Mouse (Mus musculus) common myeloid progenitor, adult 5-6 weeks (primary cell): ENCODE data around the gene Ttc30b. TPM values are rescaled to one million over a fixed set of nuclear protein-coding genes. Genes with fewer than 3 reads are reported as not detected.
A peak's percentile ranks its signal among the peaks of the same experiment; 100 is the strongest.
"Not testable (repeated sequence)": the region's sequence is repeated elsewhere in the genome, so short reads cannot be mapped to it uniquely, and the experiment has no call there.

Source experiments
- ATAC-seq: replicated peaks from 2 replicates; pipeline ENCODE4 v1.8.0; 2016; ENCODE audit warnings: low read depth, mild to moderate bottlenecking, moderate TSS enrichment, inconsistent platforms; ENCODE audit not compliant: poor library complexity, severe bottlenecking
- total RNA-seq: library from RNA; stranded (forward); fragments of 200-1000, 187-1606 nt; gene quantifications from 2 replicates; pipeline ENCODE4 v1.2.3, GENCODE M21; 2017

The Ttc30b gene
- 3.2 and 5.1 TPM in 2 replicates for total RNA-seq

DNA sequence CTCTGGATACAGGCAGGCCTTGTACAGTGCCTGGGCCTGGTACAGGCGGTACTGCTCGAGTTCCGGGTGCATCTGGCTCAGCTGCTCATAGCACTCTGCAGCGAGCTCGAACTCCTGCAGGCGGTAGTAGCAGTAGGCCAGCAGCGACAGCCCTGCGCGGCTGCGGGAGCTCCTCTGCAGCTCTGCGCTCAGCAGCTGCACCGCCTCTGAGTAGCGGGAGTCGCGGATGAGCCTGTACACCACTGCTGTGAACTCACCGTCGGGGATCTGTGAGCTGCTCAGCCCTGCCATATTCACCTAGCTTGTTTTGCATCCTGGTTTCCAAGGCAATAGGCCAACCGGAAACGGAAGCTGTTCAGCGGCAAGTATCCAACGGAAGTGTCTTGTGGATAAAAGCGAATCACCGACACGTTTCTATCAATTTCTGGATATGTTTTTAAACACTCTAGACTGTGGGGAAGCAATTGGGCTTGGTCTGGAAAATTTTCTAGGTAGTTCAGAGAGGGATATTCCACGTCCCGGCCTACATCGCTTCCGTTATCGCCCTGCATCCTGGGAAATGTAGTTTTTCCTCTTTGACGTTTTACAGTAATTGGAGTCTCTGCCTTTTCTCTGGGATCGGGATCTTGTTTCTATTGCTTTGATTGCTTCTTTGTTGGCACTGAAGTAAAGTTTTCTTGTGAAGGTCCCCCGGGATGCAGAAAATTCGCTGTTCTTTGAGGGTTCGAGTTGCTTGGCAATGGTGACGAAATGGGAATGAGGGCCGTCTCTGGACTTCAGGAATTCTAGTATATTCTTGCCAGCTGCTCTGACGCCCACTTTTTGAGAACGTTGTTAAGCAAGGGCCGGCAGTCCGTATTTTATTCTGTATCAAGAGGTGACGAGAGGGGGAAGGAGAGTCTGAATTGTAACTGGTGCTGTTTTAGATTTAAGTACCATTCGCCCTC, at the start of gene Ttc30b:
Ttc30b (minus strand) TSS at position 469 of the 947 bp plus-strand sequence.
- ATAC-seq, result peak; percentile 94

DNA sequence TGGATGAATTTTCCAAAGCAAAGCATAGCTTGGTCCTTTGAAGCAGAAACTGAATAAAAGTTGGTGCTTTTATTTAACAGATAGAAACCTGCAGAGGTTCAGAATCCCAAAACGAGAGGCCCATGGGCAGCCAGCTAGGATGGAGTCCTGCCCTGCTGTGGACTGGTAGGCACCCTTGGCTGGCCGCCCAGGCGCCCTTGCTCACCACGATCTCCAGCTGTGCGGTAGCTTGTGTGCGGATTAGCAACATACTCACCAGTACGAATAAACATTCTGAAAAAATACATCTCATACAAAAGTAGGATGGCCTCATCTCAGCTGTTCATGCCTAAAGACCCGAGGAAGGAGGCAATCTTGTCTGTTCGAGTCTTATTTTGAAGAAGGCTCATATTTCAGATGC, 49.4 kb upstream of the Ttc30b start:
- no peak for ATAC-seq

DNA sequence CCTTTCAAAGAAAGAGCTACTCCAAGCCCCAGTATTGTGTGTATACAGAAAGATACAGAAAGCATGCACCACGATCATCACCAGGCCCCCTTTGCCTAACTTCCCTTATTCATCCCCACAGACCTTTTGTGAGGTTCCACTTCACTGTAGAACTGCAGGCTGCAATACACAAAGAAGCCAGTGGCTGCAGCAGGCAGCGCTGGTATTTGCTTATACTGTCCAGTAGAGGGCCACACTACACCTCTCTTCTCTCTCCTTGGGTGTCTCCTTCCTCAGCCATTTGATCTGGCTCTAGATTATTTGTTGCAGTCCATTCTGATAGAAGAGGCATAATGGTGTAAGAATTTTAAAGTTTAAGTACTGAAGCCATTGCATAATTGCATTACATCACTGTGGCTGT, 46.7 kb upstream of the Ttc30b start:
- peak; percentile 91 for ATAC-seq

DNA sequence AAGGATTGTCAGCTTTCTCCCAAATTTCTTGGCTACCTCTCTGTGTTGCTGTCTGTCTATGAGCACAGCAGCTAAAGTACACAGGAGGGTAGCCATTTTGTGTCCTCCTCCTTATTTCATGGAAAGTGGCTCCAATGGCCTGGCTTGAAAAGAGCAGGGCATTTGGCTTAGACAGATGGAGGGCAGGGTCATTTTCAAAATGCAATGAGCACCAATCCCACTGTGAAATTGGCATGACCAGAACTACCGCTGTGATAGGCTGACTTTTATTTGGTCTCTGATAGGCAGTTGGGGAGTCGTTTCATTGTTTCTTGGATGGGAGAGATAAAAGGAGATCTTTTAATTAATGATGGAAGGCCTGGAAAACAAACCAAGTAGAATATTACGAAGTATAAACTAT, 45.5 kb upstream of the Ttc30b start:
- ATAC-seq, result no peak

DNA sequence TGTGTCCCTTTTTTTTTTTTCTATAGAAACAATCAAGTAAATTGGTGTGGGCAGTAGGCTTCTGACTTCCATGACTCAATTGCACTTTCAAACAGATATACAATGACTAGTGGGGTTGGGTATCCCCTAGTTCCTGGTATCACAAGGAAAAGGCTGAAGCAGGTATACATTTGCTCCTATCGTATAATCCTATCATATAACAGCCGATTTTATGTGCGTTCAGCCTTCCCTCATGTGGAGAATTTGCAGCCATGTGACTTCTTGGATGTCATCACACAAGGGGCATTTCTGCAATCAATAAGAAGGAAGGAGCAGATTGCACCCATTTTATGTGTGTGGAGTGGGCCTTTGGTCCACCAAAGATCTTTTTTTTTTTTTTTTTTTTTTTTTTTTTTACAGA, 44.7 kb upstream of the Ttc30b start:
- ATAC-seq, result no peak

DNA sequence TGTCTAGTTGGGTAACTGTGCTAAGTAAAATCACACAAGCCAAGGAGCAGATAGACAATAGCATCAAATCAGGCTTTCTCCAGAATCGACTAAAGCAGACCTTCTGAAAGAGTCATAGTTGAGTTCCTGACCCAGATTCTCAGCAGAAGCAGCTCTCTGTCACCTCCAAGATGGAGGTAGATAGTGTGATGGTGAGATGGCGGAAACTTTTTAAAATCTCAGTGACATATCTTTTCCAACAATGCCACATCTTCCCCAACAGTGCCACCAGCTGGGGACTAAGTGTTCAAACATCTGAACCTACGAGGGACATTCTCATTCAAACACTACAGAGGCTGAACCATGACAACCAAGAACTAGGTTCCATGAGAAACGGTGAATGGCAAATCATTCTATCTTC, 44.2 kb upstream of the Ttc30b start:
- no peak for ATAC-seq

DNA sequence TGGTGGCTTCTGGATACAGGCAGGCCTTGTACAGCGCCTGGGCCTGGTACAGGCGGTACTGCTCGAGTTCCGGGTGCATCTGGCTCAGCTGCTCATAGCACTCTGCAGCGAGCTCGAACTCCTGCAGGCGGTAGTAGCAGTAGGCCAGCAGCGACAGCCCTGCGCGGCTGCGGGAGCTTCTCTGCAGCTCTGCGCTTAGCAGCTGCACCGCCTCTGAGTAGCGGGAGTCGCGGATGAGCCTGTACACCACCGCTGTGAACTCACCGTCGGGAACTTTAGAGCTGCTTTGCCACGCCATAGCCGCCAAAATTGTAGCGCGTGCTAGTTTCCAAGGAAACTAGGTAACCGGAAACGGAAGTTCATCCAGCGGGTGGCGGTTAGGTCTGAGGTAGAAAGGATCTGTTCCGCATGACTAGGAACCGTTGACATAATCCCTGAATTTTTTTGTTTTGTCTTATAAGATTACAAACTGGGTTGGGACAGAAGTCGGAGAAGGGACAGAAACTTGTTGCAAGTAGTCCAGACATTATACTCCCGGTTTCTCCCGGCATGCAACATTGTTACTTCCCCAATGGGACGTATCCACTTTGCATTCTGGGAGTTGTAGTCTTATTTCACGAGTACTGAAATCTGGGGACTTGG, 43.2 kb upstream of the Ttc30b start, which contains the start of gene Ttc30a1:
Ttc30a1 (minus strand) TSS at position 528 of the 642 bp plus-strand sequence.
- ATAC-seq, result peak; percentile 66

DNA sequence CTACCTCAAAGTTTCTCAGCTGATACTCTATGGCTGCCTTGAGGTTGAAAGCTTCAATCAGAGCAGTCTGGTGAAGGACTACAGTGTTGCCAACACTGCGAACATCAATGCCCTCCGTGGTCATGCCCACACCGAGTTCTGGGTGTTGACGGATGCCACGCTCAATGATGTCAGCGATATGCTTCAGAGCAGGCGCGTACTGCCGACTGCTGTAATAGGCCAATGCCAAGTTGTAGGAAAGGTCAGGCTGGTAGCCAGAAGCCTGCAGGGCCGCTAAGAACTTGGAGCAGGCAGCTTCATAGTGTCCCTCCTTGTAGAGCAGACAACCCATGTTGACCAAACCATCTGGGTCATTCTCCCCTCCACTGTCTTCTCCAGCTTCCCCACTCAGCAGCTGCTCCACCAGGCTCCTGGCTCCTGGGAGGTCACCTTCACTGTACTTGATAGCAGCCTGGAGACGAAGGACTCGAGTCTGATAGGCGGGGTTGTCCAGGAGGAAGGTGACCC, 42.6 kb upstream of the Ttc30b start:
- ATAC-seq, result not testable (repeated sequence)

DNA sequence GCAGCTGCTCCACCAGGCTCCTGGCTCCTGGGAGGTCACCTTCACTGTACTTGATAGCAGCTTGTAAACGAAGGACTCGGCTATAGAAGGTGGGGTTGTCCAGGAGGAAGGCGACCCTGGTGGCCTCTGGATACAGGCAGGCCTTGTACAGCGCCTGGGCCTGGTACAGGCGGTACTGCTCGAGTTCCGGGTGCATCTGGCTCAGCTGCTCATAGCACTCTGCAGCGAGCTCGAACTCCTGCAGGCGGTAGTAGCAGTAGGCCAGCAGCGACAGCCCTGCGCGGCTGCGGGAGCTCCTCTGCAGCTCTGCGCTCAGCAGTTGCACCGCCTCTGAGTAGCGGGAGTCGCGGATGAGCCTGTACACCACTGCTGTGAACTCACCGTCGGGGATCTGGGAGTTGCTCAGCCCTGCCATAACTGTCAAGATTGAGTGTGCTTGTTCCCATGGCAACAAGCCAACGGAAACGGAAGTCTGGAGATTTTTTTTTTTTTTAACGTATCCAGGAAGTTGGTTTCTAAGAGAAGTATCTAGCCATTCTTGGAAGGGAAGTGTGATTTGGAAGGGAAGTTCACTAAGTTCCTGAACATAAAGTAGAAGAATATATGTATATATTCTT, 39.5 kb upstream of the Ttc30b start, which contains the start of gene Ttc30a2:
Ttc30a2 (minus strand) TSS at position 419 of the 617 bp plus-strand sequence.
- peak; percentile 43 for ATAC-seq

DNA sequence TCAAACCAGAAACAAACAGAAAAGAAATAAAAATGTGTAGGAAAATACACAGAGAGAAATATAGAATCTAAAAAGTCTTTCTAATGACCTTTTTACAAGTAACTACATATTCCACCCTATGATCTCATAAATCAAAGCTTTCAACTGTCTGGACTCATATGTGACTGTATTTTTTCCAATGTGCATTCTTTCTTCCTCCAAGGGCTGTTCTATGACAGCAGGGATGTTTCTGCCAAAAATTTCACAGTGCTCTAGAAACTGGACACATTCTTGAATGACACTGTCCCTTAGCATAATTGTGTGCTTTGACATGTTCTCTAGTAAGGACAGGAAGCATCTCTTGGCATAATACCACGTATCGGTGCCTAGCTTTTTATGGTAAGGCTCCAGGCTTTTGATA, 37.7 kb upstream of the Ttc30b start:
- ATAC-seq, result not testable (repeated sequence)

DNA sequence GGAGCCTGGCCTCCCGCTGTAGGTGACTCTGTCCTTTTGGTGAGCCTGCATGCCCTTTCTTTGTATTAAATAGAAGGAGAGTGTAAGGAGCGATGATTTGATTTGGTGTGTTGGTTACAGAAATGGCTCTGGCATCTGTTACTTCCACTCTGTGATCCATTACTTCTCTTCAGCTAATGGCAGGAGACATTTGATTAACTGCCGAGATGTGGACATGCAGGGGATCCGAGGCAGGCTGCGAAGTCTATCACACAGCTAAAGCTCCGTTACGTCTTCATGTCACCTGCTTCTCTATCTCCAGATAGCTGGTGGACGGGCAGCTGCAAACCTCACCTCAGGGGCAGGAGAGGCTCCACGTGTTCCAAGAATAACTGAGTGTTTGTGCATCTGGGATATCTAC, 35.7 kb upstream of the Ttc30b start:
- no peak for ATAC-seq

DNA sequence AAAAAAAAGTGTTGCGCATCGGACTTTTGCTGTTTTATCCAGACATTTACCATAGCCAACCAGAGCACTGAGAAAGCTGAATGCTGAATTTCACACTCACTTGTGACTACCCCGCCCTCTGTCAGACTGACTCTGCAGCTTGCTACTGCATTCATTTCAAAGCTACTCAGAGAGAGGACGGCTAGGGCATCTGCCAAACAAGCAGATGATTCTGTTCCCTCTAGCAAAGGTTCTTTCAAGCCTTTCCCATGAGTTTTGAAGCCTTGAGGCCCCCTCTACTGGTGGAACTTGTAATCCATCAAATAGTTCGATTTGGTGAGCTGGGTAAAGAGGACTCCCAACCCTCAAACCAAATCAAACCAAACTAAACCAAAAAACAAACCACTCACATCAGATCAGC, 26.6 kb upstream of the Ttc30b start:
- ATAC-seq, result peak; percentile 82

DNA sequence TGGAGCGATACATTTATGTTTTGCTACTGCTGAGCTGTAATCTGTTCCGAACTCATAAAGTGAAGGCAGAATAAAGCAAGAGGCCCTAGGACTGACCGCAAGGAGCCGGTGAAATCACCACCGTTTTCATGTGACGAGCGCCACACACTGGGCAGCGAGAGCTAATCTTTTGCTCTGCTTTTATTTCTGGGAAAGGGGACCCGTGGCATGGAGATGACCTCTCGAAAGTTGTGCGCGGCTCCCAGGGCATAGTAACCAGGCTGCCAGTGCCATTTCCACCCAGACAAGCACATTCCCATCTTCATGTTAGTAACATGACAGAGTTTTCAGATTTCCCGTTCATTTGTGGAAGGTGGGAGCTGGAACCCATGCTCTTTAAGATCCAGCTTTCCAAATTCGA, 26.1 kb upstream of the Ttc30b start:
- peak; percentile 80 for ATAC-seq

DNA sequence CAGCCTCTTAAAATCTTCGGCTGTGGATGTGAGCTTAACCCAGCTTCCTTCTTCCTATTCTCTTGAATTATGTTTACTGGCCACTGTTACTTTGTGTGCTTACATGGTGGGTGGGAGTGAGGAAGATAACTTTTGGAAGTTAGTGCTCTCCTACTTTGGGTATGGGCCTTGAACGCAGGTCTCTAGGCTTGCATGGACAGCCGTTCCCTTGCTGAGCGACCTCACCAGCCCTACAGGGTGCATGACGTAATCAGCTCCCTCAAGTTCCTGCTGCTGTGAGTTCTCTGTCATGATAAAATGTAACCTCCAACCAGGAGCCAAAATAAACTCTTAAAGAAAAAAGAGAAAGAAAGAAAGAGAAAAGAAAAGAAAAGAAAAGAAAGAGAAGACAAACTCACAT, 25.7 kb upstream of the Ttc30b start:
- 0 out of 2 replicates have a peak, but pooled peaks have one; percentile 37 for ATAC-seq

DNA sequence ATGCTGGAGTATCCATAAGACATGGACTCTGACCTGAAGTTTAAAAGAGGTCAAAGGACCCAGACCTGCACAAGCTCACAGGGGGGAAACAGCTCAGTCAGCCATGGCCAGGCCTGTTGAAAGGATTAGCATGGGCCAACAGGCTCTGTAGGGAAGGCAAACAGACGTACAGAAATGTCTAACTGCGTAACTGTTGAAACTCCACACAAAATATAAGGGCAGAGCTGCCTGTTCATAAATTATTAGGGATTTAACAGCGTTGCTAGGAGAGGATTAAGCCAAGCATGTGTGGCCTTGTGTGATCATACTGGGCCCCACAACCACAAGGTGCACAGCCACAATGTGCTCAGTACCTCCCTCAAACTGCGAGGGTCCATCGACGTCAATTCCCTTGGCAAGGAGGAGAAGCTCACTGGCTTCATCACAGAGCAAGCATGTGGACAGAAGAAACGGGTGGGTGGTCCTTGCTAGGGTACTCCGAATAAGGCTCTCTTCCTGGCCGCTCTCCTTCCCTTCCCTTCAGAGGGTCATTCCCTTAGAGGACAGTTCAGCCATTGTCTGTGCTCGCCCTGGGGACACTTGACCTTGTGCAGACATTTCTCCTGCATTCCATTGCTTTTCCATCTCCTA, 24.9 kb upstream of the Ttc30b start:
- no peak for ATAC-seq

DNA sequence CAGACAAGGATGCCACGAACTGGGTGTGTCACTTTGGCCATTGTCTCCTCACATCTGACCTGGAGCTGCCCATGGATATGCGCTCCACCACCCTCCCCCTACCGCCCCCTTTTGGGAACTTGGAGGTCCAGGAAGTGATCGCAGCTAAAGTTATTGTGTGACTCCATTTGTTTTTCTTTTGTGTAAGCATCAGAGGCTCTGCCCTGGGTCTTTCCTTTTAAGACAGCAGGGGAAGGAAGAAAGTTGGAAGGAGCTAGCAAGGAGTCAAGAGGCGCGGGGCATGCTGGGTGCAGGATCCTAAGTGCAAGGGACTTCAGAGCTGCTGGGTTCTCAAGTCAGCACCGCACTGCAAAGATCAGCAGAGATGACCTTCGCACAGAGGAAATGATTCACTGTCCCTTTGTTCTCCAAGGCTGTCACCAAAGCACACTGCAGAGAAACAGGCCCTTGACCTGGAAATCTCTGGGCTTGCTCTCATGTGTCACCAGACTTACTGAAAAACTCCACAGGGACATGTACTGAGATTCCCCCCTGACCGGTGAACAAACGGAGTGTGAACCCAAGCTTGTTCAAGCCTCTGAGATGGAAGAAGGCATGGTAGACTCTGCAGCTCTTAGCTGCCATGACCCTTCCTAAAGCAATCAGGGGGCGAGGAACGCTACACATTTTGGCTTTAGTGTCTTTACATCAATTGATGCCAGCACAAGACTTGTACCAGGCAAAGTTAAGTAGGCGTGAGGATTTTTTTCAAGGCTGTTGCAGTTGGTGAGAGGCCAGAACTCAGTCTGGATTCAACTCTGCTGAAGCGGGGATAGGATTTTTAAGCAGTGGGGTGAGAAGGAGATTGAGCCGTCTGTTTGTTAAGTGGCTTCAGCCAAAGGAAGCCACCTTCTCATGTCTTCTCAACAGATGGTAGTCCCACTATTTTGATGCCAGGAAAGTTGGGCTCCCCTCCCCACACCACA, 22.3 kb upstream of the Ttc30b start:
- ATAC-seq, result no peak

DNA sequence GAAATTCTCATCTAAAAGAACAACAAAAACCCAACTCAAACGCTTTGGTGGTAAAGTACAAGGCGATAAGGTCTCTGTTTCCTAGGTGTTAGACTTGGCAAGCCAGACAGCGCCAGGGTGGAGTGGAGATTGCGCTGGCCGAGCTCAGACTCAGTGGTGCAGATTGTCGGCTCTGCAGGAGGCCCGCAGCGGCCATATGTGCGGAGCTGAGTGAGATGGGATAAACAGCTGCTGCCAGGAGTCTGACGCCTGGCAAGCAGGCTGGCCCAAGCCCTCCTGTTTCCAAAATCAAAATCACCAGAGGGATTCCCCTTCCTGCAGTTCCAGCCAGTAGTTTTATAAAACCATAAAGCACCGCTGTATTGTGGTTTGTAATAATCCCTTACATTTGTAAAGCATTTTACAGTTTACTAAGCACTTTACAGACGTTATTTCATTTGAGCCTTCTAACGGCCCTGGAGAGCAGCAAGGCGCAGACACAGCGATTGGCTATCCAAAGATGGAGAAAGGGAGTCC, 21.5 kb upstream of the Ttc30b start:
- no peak for ATAC-seq

DNA sequence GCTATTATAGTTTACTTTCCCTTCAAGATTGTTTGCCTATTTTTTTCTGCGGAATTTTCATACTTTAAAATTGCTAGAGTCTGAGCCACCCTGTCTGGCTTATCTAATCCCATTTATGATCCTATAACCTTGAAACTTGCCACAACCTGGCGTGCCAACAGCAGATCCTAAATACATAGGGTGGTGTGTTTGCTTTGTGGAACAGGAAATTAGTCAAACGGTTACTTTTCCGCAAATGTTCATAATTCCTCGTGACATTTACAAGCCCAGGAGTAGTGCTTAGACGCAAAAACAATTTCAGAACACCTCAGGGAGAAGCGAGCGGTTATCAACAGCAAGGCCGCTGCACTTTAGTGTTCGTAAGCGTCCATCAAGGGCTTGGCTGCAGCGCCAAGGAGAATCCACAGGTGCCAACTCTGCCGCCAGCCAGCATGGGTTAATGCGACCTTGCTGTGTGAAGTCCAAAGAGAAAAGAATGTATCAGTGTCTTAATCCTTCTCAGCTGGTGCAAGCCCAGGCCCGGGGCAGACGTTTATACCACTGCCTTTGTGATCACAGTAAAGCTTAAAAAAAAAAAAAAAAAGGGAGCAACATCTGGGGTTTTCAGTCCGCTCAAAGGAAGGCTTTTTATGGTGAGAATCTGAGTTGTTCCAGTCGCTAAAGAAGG, 20.9 kb upstream of the Ttc30b start:
- ATAC-seq, result no peak
